Mouse (Mus musculus) heart, adult 2 months (tissue): Measurements from ENCODE around the gene Mettl27.

ENCODE experiments used
- CTCF ChIP-seq: fragments of 200-600 bp; IDR thresholded peaks from 2 replicates; pipeline ENCODE4 v1.8.1; 2022; ENCODE audit warnings: antibody characterized with exemption, mild to moderate bottlenecking, moderate library complexity
- EP300 ChIP-seq: fragments of 200-500 bp; IDR thresholded peaks from 2 replicates; pipeline ENCODE4 v1.6.1; 2011; ENCODE audit warnings: low read depth, low read length, control low read depth; ENCODE audit not compliant: insufficient read depth
- POLR2A ChIP-seq: fragments of 200-500 bp; IDR thresholded peaks from 2 replicates; pipeline ENCODE4 v1.6.1; 2011; ENCODE audit warnings: mild to moderate bottlenecking, low read depth, low read length, control low read depth; ENCODE audit not compliant: insufficient read depth

- no peak for TF ChIP-seq CTCF
- TF ChIP-seq POLR2A: no peak
- no peak for TF ChIP-seq EP300
Measured at GRCm38 (mm10) chr5:134929988-134930387, 2.2 kb upstream of the Mettl27 start.
